Mouse (Mus musculus): ENCODE measurements around the gene Olfr544. TPM values are rescaled to one million over a fixed set of nuclear protein-coding genes. Genes with fewer than 3 reads are reported as not detected.

Gene Olfr544
- polyA plus RNA-seq, 1 experiment from 2014 or later, result 0.24 TPM

Other genes with a start within 250 kb of the Olfr544 start
- 21.6 and 27.0 TPM in 2 replicates for gene Rhog, start 232.3 kb downstream of the Olfr544 start, polyA plus RNA-seq (2016; fragmentation: Nextera tagmentation; extraction: Ambion mirVana)
- gene Stim1, start 220.5 kb downstream of the Olfr544 start, polyA plus RNA-seq (2016; fragmentation: Nextera tagmentation; extraction: Ambion mirVana), result 14.7 and 16.2 TPM in 2 replicates
- 166 and 169 TPM in 2 replicates for gene Rrm1, start 46.6 kb downstream of the Olfr544 start, polyA plus RNA-seq (2016; fragmentation: Nextera tagmentation; extraction: Ambion mirVana)
- 0.46 and 0.80 TPM in 2 replicates for gene Olfr543, start 6.6 kb downstream of the Olfr544 start, polyA plus RNA-seq (2016; fragmentation: Nextera tagmentation; extraction: Ambion mirVana)
- gene Olfr545, start 11.3 kb upstream of the Olfr544 start, polyA plus RNA-seq (2016; fragmentation: Nextera tagmentation; extraction: Ambion mirVana), result 0.11 and 0.14 TPM in 2 replicates
- not detected in 2 replicates for gene Olfr547, start 46.4 kb upstream of the Olfr544 start, polyA plus RNA-seq (2016; fragmentation: Nextera tagmentation; extraction: Ambion mirVana)
- not detected in 2 replicates for gene Olfr548-ps1, start 52.6 kb upstream of the Olfr544 start, polyA plus RNA-seq (2016; fragmentation: Nextera tagmentation; extraction: Ambion mirVana)
- gene Olfr549, start 61.6 kb upstream of the Olfr544 start, polyA plus RNA-seq (2016; fragmentation: Nextera tagmentation; extraction: Ambion mirVana), result not detected in 2 replicates
- gene Trim21, start 77.2 kb upstream of the Olfr544 start, polyA plus RNA-seq (2016; fragmentation: Nextera tagmentation; extraction: Ambion mirVana), result 0.26 and 0.94 TPM in 2 replicates
- not detected in 2 replicates for gene Olfr550, start 83.1 kb upstream of the Olfr544 start, polyA plus RNA-seq (2016; fragmentation: Nextera tagmentation; extraction: Ambion mirVana)
- gene Olfr551, start 103.6 kb upstream of the Olfr544 start, polyA plus RNA-seq (2016; fragmentation: Nextera tagmentation; extraction: Ambion mirVana), result not detected in 2 replicates
- not detected in 2 replicates for gene Olfr552, start 109.5 kb upstream of the Olfr544 start, polyA plus RNA-seq (2016; fragmentation: Nextera tagmentation; extraction: Ambion mirVana)
- not detected in 2 replicates for gene Olfr553, start 129.9 kb upstream of the Olfr544 start, polyA plus RNA-seq (2016; fragmentation: Nextera tagmentation; extraction: Ambion mirVana)
- gene Olfr554, start 150.1 kb upstream of the Olfr544 start, polyA plus RNA-seq (2016; fragmentation: Nextera tagmentation; extraction: Ambion mirVana), result not detected in 2 replicates
- gene Olfr555, start 170.5 kb upstream of the Olfr544 start, polyA plus RNA-seq (2016; fragmentation: Nextera tagmentation; extraction: Ambion mirVana), result not detected in 2 replicates
- gene Olfr556, start 176.6 kb upstream of the Olfr544 start, polyA plus RNA-seq (2016; fragmentation: Nextera tagmentation; extraction: Ambion mirVana), result not detected in 2 replicates
- gene Trim68, start 199.0 kb upstream of the Olfr544 start, polyA plus RNA-seq (2016; fragmentation: Nextera tagmentation; extraction: Ambion mirVana), result 9.5 and 9.6 TPM in 2 replicates
- gene Olfr557, start 207.6 kb upstream of the Olfr544 start, polyA plus RNA-seq (2016; fragmentation: Nextera tagmentation; extraction: Ambion mirVana), result not detected in 2 replicates
- gene Olfr558, start 213.9 kb upstream of the Olfr544 start, polyA plus RNA-seq (2016; fragmentation: Nextera tagmentation; extraction: Ambion mirVana), result not detected in 2 replicates
- gene Olfr33, start 230.8 kb upstream of the Olfr544 start, polyA plus RNA-seq (2016; fragmentation: Nextera tagmentation; extraction: Ambion mirVana), result not detected in 2 replicates
- not detected in 2 replicates for gene Olfr559, start 239.2 kb upstream of the Olfr544 start, polyA plus RNA-seq (2016; fragmentation: Nextera tagmentation; extraction: Ambion mirVana)